Mouse (Mus musculus): ENCODE measurements around the gene Neu2.

DNA sequence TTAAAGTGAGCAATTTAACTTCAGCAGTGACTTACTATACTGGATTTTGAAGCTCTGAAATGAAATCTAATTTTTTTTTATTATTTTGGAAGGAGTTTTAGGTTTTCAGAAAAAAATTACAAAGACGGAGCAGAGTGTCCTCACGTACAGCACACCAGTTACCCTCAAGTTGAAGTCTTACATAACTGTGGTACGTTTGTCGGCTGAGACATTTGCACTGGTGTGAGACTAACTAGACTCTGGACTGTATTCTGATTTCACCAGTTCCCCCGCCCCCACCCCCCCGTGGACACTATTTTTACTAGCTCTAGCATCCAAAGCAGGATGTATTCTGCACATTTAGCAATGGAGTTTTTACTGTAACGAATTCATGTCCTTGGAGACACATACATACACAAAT is 90.8 kb downstream of the Neu2 start:
- TF ChIP-seq CTCF (IDR thresholded peaks at IDR 0.05; ENCODE audit: low read depth, low read length) (no peak), GATA1 (IDR thresholded peaks at IDR 0.05; ENCODE audit: borderline replicate concordance, low read length) (no peak), POLR2AphosphoS5 (IDR thresholded peaks at IDR 0.05; ENCODE audit: insufficient replicate concordance, low read depth, low read length) (no peak)
